Mouse (Mus musculus): ENCODE results near the gene Prss27. TPM values are rescaled to one million over a fixed set of nuclear protein-coding genes. Genes with fewer than 3 reads are reported as not detected.

The Prss27 gene
- polyA plus RNA-seq (2015; fragmentation: Nextera tagmentation; extraction: Ambion mirVana) = 0.28 and 0.38 TPM in 2 replicates

GRCm38 (mm10) chr17:24037844-24038243 is at the start of gene Prss27:
TSS of gene Prss27 (plus strand) at chr17:24038144.
- ATAC-seq (ENCODE audit: insufficient number of reproducible peaks, insufficient read depth, low FRiP score, low TSS enrichment, low read depth) = no peak
- Histone ChIP-seq H3K9ac (no peak within 1 kb of the TSS), H3K4me3 (no peak within 1 kb of the TSS), H3K36me3 (no peaks in the 10 kb centered on the region), H3K27ac (no peak within 1 kb of the TSS), H3K27me3 (no peaks in the 10 kb centered on the region), H3K4me2 (no peak within 1 kb of the TSS), H3K4me1 (no peaks in the 10 kb centered on the region), H3K9me3 (no peaks in the 10 kb centered on the region)
- 69% methylated on average over 4 of the region's 4 CpGs for WGBS

DNA sequence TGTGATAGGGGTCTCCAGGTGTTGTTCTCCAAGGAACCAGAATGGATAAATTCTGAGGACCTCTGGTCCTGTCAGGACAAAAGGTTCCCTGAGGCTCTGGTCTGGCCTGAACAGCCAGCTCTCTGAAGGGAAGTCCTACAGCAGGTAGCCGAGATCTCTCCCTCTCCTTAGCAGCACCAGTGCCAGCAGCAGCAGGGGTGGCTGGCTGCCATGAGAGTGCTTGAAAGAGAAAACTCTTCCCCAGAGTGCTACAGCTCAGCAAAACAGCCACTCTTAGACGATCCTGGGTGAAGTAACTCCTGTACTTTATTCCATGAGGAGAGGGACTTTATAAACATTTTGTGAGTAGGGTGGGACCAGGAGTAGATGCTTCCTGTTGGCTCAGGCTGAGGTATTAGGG is 48.1 kb upstream of the Prss27 start:
- Histone ChIP-seq H3K9me3 (no peaks in the 10 kb centered on the region), H3K4me3 (no peak overlapping the region), H3K36me3 (no peaks in the 10 kb centered on the region), H3K4me2 (no peak overlapping the region), H3K27ac (no peak overlapping the region), H3K27me3 (peaks cover 15% of the 10 kb centered on the region; the same call in 1 of the 2 replicates), H3K4me1 (peaks cover 8% of the 10 kb centered on the region), H3K9ac (no peak overlapping the region)
- ATAC-seq (ENCODE audit: insufficient number of reproducible peaks, insufficient read depth, low FRiP score, low TSS enrichment, low read depth) = no peak
- 43% methylated on average over 2 of the region's 2 CpGs for WGBS

- Histone ChIP-seq H3K27me3 (0 out of 2 replicates have a peak, but pooled peaks cover 16% of the 10 kb centered on the region), H3K4me3 (peak overlapping the region; percentile 37), H3K4me1 (peaks cover 8% of the 10 kb centered on the region), H3K9ac (0 out of 2 replicates have a peak overlapping the region, but pooled peaks have one; percentile 22), H3K9me3 (no peaks in the 10 kb centered on the region), H3K27ac (no peak overlapping the region), H3K4me2 (peak overlapping the region; percentile 63), H3K36me3 (no peaks in the 10 kb centered on the region)
- WGBS = 65% methylated on average over 9 of the region's 9 CpGs
- ATAC-seq (ENCODE audit: insufficient number of reproducible peaks, insufficient read depth, low FRiP score, low TSS enrichment, low read depth) = no peak
These were observed 45.0 kb upstream of the Prss27 start for GRCm38 (mm10) chr17:23992789-23993553.

DNA sequence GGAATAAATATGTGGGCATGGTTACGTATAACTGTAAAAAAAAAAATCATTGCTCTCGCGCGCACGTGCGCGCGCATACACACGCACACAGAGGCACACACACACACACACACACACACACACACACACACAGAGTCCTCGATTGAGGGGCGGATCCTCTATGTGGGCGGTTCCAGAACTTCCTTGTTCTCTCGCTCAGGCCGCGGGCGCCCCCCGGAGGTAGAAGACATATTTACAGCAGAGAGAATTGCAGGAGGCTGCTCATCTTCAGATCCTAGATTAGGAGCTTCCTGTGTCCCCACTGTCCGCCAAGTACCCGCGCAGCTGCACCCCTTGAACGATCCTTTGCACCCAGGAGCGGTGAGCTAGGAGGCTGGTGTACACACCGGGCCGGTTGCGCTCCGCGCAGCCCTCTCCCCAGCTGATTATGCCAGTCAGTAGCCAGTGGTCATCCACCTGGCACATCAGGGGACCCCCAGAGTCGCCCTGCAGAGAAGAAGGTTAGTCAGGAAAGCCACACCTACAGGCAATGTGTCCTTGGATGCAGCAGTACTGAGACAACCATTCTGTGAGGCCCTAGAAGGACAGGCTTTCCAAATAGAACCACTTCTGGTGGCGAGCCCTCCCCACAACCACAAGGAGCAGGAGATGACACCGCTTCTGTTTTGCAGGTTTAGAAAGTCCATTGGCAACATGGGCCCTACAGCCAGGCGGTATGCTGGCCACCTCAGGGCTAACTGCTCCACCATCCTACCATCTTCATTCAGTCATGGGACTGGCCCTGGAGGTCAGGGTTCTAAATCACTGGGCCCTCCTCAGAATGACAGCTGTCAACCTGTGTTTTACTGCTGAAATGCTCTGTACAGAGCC is 44.1 kb upstream of the Prss27 start:
- 12% methylated on average over 31 of the region's 31 CpGs for WGBS
- 0 out of 2 replicates have a peak, but pooled peaks have one; percentile 48 for ATAC-seq (ENCODE audit: insufficient number of reproducible peaks, insufficient read depth, low FRiP score, low TSS enrichment, low read depth)
- H3K9me3 ChIP-seq = no peaks in the 10 kb centered on the region
- no peaks in the 10 kb centered on the region for H3K36me3 ChIP-seq
- peak overlapping the region; percentile 63 for H3K4me2 ChIP-seq
- peak overlapping the region; percentile 64 for H3K9ac ChIP-seq
- 0 out of 2 replicates have a peak, but pooled peaks cover 12% of the 10 kb centered on the region for H3K27me3 ChIP-seq
- H3K4me3 ChIP-seq = peak overlapping the region; percentile 37
- no peak overlapping the region for H3K27ac ChIP-seq
- peaks cover 8% of the 10 kb centered on the region for H3K4me1 ChIP-seq

DNA sequence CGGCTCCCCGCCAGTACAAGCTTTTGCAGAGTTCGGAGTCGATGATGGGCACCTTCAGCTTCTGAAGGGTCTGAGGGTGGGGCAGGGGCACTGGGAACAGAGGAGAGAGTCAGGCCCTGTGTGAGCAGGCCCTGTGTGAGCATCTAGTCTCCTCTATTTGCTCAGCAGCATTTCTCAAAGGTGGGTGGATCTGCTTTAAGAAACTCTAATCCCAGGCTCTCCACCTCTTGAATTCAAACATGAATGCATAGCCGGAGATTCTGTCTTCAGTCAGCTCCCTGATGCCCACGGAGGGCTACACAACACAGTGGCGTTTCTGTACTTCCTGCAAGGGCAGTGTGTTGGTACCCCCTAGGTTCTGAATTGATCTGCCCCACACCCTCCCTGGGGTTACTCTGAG is 43.3 kb upstream of the Prss27 start:
- Histone ChIP-seq H3K4me2 (no peak overlapping the region), H3K9me3 (no peaks in the 10 kb centered on the region), H3K4me3 (no peak overlapping the region), H3K9ac (0 out of 2 replicates have a peak overlapping the region, but pooled peaks have one; percentile 12), H3K4me1 (peaks cover 8% of the 10 kb centered on the region), H3K27me3 (0 out of 2 replicates have a peak, but pooled peaks cover 11% of the 10 kb centered on the region), H3K36me3 (no peaks in the 10 kb centered on the region), H3K27ac (no peak overlapping the region)
- no peak for ATAC-seq (ENCODE audit: insufficient number of reproducible peaks, insufficient read depth, low FRiP score, low TSS enrichment, low read depth)
- 59% methylated on average over 7 of the region's 7 CpGs for WGBS

GRCm38 (mm10) chr17:23995421-23995820 is 42.5 kb upstream of the Prss27 start:
- no peak overlapping the region for H3K9ac ChIP-seq
- H3K27ac ChIP-seq = no peak overlapping the region
- H3K9me3 ChIP-seq = no peaks in the 10 kb centered on the region
- no peak overlapping the region for H3K4me3 ChIP-seq
- H3K4me1 ChIP-seq = peaks cover 8% of the 10 kb centered on the region
- 21% methylated on average over 1 of the region's 1 CpGs for WGBS
- no peaks in the 10 kb centered on the region for H3K36me3 ChIP-seq
- no peak overlapping the region for H3K4me2 ChIP-seq
- ATAC-seq (ENCODE audit: insufficient number of reproducible peaks, insufficient read depth, low FRiP score, low TSS enrichment, low read depth) = no peak
- 0 out of 2 replicates have a peak, but pooled peaks cover 11% of the 10 kb centered on the region for H3K27me3 ChIP-seq

- ATAC-seq (ENCODE audit: insufficient number of reproducible peaks, insufficient read depth, low FRiP score, low TSS enrichment, low read depth) = no peak
- no peak within 1 kb of the TSS for H3K27ac ChIP-seq
These were observed 40.0 kb upstream of the Prss27 start, which contains the start of gene Prss22 for GRCm38 (mm10) chr17:23997901-23998300. TSS of gene Prss22 (minus strand) at chr17:23998100.

GRCm38 (mm10) chr17:23998383-23998782 is 39.6 kb upstream of the Prss27 start:
- no peak for ATAC-seq (ENCODE audit: insufficient number of reproducible peaks, insufficient read depth, low FRiP score, low TSS enrichment, low read depth)
- Histone ChIP-seq H3K4me3 (no peak overlapping the region), H3K9ac (no peak overlapping the region), H3K36me3 (no peaks in the 10 kb centered on the region), H3K9me3 (no peaks in the 10 kb centered on the region), H3K4me2 (no peak overlapping the region), H3K27me3 (0 out of 2 replicates have a peak, but pooled peaks cover 11% of the 10 kb centered on the region), H3K4me1 (peaks cover 3% of the 10 kb centered on the region), H3K27ac (no peak overlapping the region)
- WGBS = 76% methylated on average over 6 of the region's 6 CpGs

More at GRCm38 (mm10) chr17:23997901-23998300, 40.0 kb upstream of the Prss27 start, which contains the start of gene Prss22:
- Histone ChIP-seq H3K36me3 (no peaks in the 10 kb centered on the region), H3K4me2 (peak within 1 kb of the TSS; percentile 32), H3K9ac (no peak within 1 kb of the TSS), H3K4me3 (no peak within 1 kb of the TSS), H3K4me1 (peaks cover 7% of the 10 kb centered on the region), H3K9me3 (no peaks in the 10 kb centered on the region), H3K27me3 (0 out of 2 replicates have a peak, but pooled peaks cover 11% of the 10 kb centered on the region)
- 63% methylated on average over 2 of the region's 2 CpGs for WGBS

DNA sequence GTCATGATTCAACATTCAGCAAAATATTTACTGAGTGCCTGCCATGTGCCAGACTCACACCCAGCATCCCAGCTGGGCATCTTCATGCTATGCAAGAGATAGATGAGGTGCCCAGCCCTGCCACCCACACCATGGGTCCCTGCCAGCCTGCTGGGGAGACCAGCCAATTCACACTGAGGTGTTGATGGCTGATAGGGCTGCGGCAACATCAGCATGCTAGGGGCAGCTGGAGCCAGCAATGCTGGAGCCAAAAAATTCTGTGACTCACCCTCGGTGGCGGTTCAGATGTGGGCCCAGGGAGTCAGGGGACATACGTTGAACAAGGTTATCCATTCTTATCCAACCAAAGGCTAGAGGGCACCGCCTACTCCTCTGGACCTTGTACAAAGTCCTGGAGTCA is 37.5 kb upstream of the Prss27 start:
- ATAC-seq (ENCODE audit: insufficient number of reproducible peaks, insufficient read depth, low FRiP score, low TSS enrichment, low read depth) = no peak
- Histone ChIP-seq H3K4me1 (no peaks in the 10 kb centered on the region), H3K27me3 (no peaks in the 10 kb centered on the region), H3K4me3 (no peak overlapping the region), H3K27ac (no peak overlapping the region), H3K9me3 (no peaks in the 10 kb centered on the region), H3K4me2 (no peak overlapping the region), H3K36me3 (no peaks in the 10 kb centered on the region), H3K9ac (no peak overlapping the region)
- WGBS = 76% methylated on average over 5 of the region's 5 CpGs

DNA sequence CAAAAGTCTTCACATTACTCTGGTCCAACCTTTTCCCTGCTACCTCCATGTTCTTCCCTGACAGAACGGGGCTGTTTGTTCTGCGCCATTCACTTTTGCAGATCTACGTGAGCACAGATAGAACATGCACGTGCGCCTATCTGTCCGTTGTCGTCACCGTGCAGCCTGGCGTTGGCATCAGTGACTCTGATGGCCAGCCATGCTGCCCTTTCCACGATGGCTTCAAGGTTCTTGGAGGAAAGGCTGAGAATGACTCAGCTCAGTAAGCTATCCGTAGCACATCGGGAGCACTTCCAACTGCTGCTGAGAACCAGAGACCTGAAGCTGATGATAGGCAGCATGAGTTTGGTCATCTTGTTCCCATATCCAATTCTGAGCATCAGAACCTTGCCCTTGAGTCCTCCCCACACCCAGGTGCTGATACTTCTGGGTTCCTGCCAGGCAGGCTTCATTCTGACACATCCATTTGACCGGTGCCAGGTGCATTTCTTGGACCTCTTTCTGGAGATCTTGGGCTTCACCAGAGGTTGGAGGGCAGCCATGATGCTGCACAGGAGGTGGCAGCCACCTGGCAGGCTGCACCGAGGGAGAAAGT is 33.8 kb upstream of the Prss27 start:
- H3K4me2 ChIP-seq = no peak overlapping the region
- 92% methylated on average over 14 of the region's 14 CpGs for WGBS
- no peak overlapping the region for H3K27ac ChIP-seq

GRCm38 (mm10) chr17:24005049-24005448 is 32.9 kb upstream of the Prss27 start:
- Histone ChIP-seq H3K4me1 (no peaks in the 10 kb centered on the region), H3K36me3 (no peaks in the 10 kb centered on the region), H3K27me3 (0 out of 2 replicates have a peak, but pooled peaks cover 2% of the 10 kb centered on the region), H3K27ac (no peak overlapping the region), H3K4me3 (no peak overlapping the region), H3K4me2 (no peak overlapping the region), H3K9ac (no peak overlapping the region), H3K9me3 (no peaks in the 10 kb centered on the region)
- 98% methylated on average over 3 of the region's 3 CpGs for WGBS
- ATAC-seq (ENCODE audit: insufficient number of reproducible peaks, insufficient read depth, low FRiP score, low TSS enrichment, low read depth) = no peak

More for the DNA sequence above, 33.8 kb upstream of the Prss27 start:
- H3K4me1 ChIP-seq = no peaks in the 10 kb centered on the region
- no peaks in the 10 kb centered on the region for H3K9me3 ChIP-seq
- ATAC-seq (ENCODE audit: insufficient number of reproducible peaks, insufficient read depth, low FRiP score, low TSS enrichment, low read depth) = no peak
- no peaks in the 10 kb centered on the region for H3K36me3 ChIP-seq
- no peak overlapping the region for H3K9ac ChIP-seq
- H3K27me3 ChIP-seq = 0 out of 2 replicates have a peak, but pooled peaks cover 2% of the 10 kb centered on the region
- no peak overlapping the region for H3K4me3 ChIP-seq
